8 mouse cellular contexts compared by ENCODE assay signal in the genomic region with DNA sequence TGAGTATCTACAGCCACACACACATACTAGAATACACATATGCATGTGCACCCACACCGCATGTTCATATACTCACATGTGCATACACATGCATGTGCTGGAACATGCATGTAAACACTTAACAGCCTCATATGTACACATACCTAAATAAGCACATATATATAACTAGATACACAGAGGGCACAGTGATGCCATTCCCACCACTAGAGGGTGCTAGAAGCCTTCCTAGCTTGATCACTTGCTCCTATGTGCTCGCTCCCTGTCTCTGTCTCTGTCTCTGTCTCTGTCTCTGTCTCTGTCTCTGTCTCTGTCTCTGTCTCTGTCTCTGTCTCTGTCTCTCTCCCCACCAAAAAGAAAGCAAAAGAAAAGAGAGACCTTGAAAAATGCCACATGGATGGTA. TPM values are rescaled to one million over a fixed set of nuclear protein-coding genes. Genes with fewer than 3 reads are reported as not detected.
A peak's percentile ranks its signal among the peaks of the same experiment; 100 is the strongest.
DNase-seq lines count a peak whose midpoint lies in the region; ATAC-seq and TF ChIP-seq lines count a peak whose summit lies in the region.

No protein-coding gene starts in this region.

- H3K9ac ChIP-seq in midbrain, postnatal 0 days (replicated peaks; ENCODE audit: low read length, poor library complexity, severe bottlenecking) = no peak overlapping the region

- H3K27ac ChIP-seq in midbrain, postnatal 0 days (ENCODE audit: low read depth, low read length) = no peak overlapping the region

- no peak overlapping the region for H3K4me3 ChIP-seq in midbrain, postnatal 0 days (ENCODE audit: low read depth, low read length)

- WGBS in midbrain, postnatal 0 days = 64% methylated on average over 2 of the region's 2 CpGs

- H3K4me1 ChIP-seq in midbrain, postnatal 0 days (ENCODE audit: insufficient read depth, low read length) = no peaks in the 10 kb centered on the region

- H3K27me3 ChIP-seq in midbrain, postnatal 0 days (ENCODE audit: insufficient read depth, low read length) = peaks cover 5% of the 10 kb centered on the region; the same call in 1 of the 2 replicates

- H3K36me3 ChIP-seq in midbrain, postnatal 0 days (ENCODE audit: insufficient read depth, low read length) = no peaks in the 10 kb centered on the region

- peak; percentile 69; the same call in 1 of the 2 replicates for ATAC-seq in erythroblast, adult 5-6 weeks (replicated peaks; ENCODE audit: low FRiP score, poor library complexity, severe bottlenecking)
- no peak for ATAC-seq in midbrain, postnatal 0 days (ENCODE audit: low FRiP score)

- peak; percentile 94 for TF ChIP-seq CTCF in midbrain, postnatal 0 days (IDR thresholded peaks at IDR 0.05)

- no peak overlapping the region for H3K4me2 ChIP-seq in midbrain, postnatal 0 days (ENCODE audit: low read depth, low read length, poor library complexity, severe bottlenecking)

- no peaks in the 10 kb centered on the region for H3K9me3 ChIP-seq in midbrain, postnatal 0 days (ENCODE audit: low read length)

- DNase-seq in embryo, embryonic 10 days (ENCODE audit: low spot score) = peak; percentile 83
- no peak for DNase-seq in embryo, embryonic 9.5 days (ENCODE audit: extremely low spot score)
- DNase-seq in urinary bladder, postnatal 25 days (ENCODE audit: low spot score) = peak; percentile 28
- DNase-seq in urinary bladder, adult 2 months (ENCODE audit: low spot score) = no peak
- DNase-seq in layer of hippocampus, postnatal 25 days (ENCODE audit: extremely low spot score in 1 of 2, low spot score in 1 of 2) = peak; percentile 48 to 75
- DNase-seq in midbrain, postnatal 0 days (ENCODE audit: low spot score) = peak; percentile 82
- peak; percentile 79 for DNase-seq in thymus, postnatal 4 days

RNA-seq across cellular contexts. Expression of gene Gna12, which starts 38.8 kb away (rescaled TPM):
- polyA plus RNA-seq in urinary bladder, adult 2 months (2012; rRNA removed) = 46.5 and 67.5 TPM in 2 replicates
- 12.1 and 16.1 TPM in 2 replicates for total RNA-seq in erythroblast, adult 5-6 weeks (2015; ENCODE audit: low replicate concordance)
- total RNA-seq in erythroblast, adult 5-6 weeks (2017; ENCODE audit: low replicate concordance) = 9.9 and 11.5 TPM in 2 replicates
- 100 to 1,000 TPM; 101 to 111 TPM for total RNA-seq in layer of hippocampus, postnatal 25 days (2021)
- total RNA-seq in midbrain, postnatal 0 days (2014; rRNA removed) = 115 and 152 TPM in 2 replicates
- 26.5 and 28.0 TPM in 2 replicates for polyA plus RNA-seq in midbrain, postnatal 0 days (2015; fragmentation: Nextera tagmentation; extraction: Ambion mirVana)

Comparison
In these comparisons a context has a peak if more than half of its experiments do, and no peak if none do; other contexts are left out.
1. DNase-seq: peak in embryo, embryonic 10 days (single experiment), urinary bladder, postnatal 25 days (single experiment), layer of hippocampus, postnatal 25 days (2 of 2), midbrain, postnatal 0 days (single experiment) and thymus, postnatal 4 days (single experiment); none in embryo, embryonic 9.5 days (single experiment) and urinary bladder, adult 2 months (single experiment).